In genomic region chr3:84181102-84181501, GRCm38 (mm10) we compare ENCODE assay signal across 22 mouse cellular contexts. TPM values are rescaled to one million over a fixed set of nuclear protein-coding genes. Genes with fewer than 3 reads are reported as not detected.
A peak's percentile ranks its signal among the peaks of the same experiment; 100 is the strongest.
DNase-seq lines count a peak whose midpoint lies in the region; ATAC-seq and TF ChIP-seq lines count a peak whose summit lies in the region.
"Had no signal": no experiment of that assay in that cellular context is flagged by ENCODE, and none has a peak within 500 bp of the region (broad histone marks: within the 10 kb centered on the region; RNA-seq: fewer than 3 reads in every experiment).

No protein-coding gene starts in this region.

- intact Hi-C loops in gastrocnemius, postnatal 14 days (cut with DNase I; ENCODE audit: low total_unique reads), result no loop called here
- intact Hi-C loops in heart, postnatal 14 days (cut with DNase I), result no loop called here

- in situ Hi-C loops in ES-E14 (cut with MboI; ENCODE audit: low sequenced_read_pairs in 2 of 2, unreplicated experiment in 2 of 2), result loop anchor here in 1 of 2 experiments (5.0 kb wide), 1 partner anchor 36 kb away; no protein-coding TSS in a partner anchor

- peak overlapping the region; percentile 42; the same call in 1 of the 2 replicates for H3K27ac ChIP-seq in forebrain, embryonic 15.5 days (replicated peaks)
- no peak overlapping the region for H3K27ac ChIP-seq in forebrain, embryonic 14.5 days (ENCODE audit: low read depth, low read length)
- H3K27ac ChIP-seq in liver, adult 2 months (replicated peaks; ENCODE audit: insufficient read depth, low read depth, low read length), result no peak overlapping the region
- no peak overlapping the region for H3K27ac ChIP-seq in liver, embryonic 12.5 days
- peak overlapping the region; percentile 97 for H3K27ac ChIP-seq in ES-E14 (ENCODE audit: insufficient read depth, low read depth, low read length, poor library complexity, severe bottlenecking)
- peak overlapping the region; percentile 47; the same call in 1 of the 2 replicates for H3K27ac ChIP-seq in hindbrain, embryonic 14.5 days
- H3K27ac ChIP-seq: hindbrain, embryonic 15.5 days; kidney, postnatal 0 days had no signal

- TF ChIP-seq POLR2A in liver, adult 2 months (IDR thresholded peaks at IDR 0.05; ENCODE audit: extremely low read depth, insufficient read depth, low read length), result no peak

- no peak for DNase-seq in forebrain, embryonic 14.5 days (ENCODE audit: low spot score)
- DNase-seq in liver, adult 2 months (ENCODE audit: extremely low read depth, low read depth, low spot score), result peak; percentile 94
- no peak for DNase-seq in ES-E14 (ENCODE audit: low read depth, low spot score)
- DNase-seq in hindbrain, embryonic 14.5 days (ENCODE audit: low spot score), result no peak
- DNase-seq in gastrocnemius, postnatal 14 days, result no peak
- DNase-seq in heart, postnatal 14 days, result no peak
- DNase-seq: B cell, adult 2 months; cerebellum, adult 2 months; cerebellum, postnatal 36 days; gastrocnemius, postnatal 36 days; lung, adult 18-20 months; lung, postnatal 14 days; thymus, postnatal 25 days had no signal

- H3K9ac ChIP-seq in forebrain, embryonic 15.5 days (replicated peaks), result no peak overlapping the region
- H3K9ac ChIP-seq in forebrain, embryonic 14.5 days (ENCODE audit: low read length), result no peak overlapping the region
- H3K9ac ChIP-seq in liver, adult 2 months (ENCODE audit: low read depth, low read length), result no peak overlapping the region
- H3K9ac ChIP-seq in liver, embryonic 12.5 days, result no peak overlapping the region
- H3K9ac ChIP-seq in ES-E14 (ENCODE audit: insufficient read depth, low read depth, low read length, poor library complexity, severe bottlenecking), result no peak overlapping the region
- H3K9ac ChIP-seq in hindbrain, embryonic 14.5 days, result no peak overlapping the region
- H3K9ac ChIP-seq: hindbrain, embryonic 15.5 days had no signal

- H3K79me2 ChIP-seq in liver, adult 2 months (ENCODE audit: control insufficient read depth, insufficient read depth, low read length), result no peaks in the 10 kb centered on the region

- TF ChIP-seq CTCF in liver, adult 2 months (IDR thresholded peaks at IDR 0.05; ENCODE audit: low read depth, low read length), result no peak

- no peak overlapping the region for H3K4me2 ChIP-seq in forebrain, embryonic 15.5 days (replicated peaks)
- no peak overlapping the region for H3K4me2 ChIP-seq in forebrain, embryonic 14.5 days (ENCODE audit: low read length)
- H3K4me2 ChIP-seq in liver, embryonic 12.5 days, result no peak overlapping the region
- no peak overlapping the region for H3K4me2 ChIP-seq in hindbrain, embryonic 14.5 days (replicated peaks)
- H3K4me2 ChIP-seq: hindbrain, embryonic 15.5 days had no signal

- H3K27me3 ChIP-seq in forebrain, embryonic 15.5 days, result no peaks in the 10 kb centered on the region
- no peaks in the 10 kb centered on the region for H3K27me3 ChIP-seq in forebrain, embryonic 14.5 days (replicated peaks; ENCODE audit: control insufficient read depth, insufficient read depth, low read length)
- H3K27me3 ChIP-seq in liver, adult 2 months (ENCODE audit: control insufficient read depth, insufficient read depth, low read length), result no peaks in the 10 kb centered on the region
- H3K27me3 ChIP-seq in liver, embryonic 12.5 days (replicated peaks), result no peaks in the 10 kb centered on the region
- H3K27me3 ChIP-seq in hindbrain, embryonic 14.5 days (ENCODE audit: control insufficient read depth, insufficient read depth, low read length), result no peaks in the 10 kb centered on the region
- H3K27me3 ChIP-seq: hindbrain, embryonic 15.5 days; Patski had no signal

- H3K9me3 ChIP-seq in forebrain, embryonic 15.5 days, result no peaks in the 10 kb centered on the region; the same call in 1 of the 2 replicates
- H3K9me3 ChIP-seq in forebrain, embryonic 14.5 days (replicated peaks; ENCODE audit: control insufficient read depth, low read length), result 0 out of 2 replicates have a peak, but pooled peaks cover 3% of the 10 kb centered on the region
- H3K9me3 ChIP-seq in liver, embryonic 12.5 days (replicated peaks), result no peaks in the 10 kb centered on the region
- H3K9me3 ChIP-seq in ES-E14 (ENCODE audit: control insufficient read depth, insufficient read depth, low read depth, low read length), result no peaks in the 10 kb centered on the region
- H3K9me3 ChIP-seq in hindbrain, embryonic 14.5 days (ENCODE audit: control insufficient read depth, low read length), result no peaks in the 10 kb centered on the region
- H3K9me3 ChIP-seq: hindbrain, embryonic 15.5 days had no signal

- ATAC-seq in forebrain, embryonic 15.5 days (replicated peaks), result no peak
- ATAC-seq in forebrain, embryonic 14.5 days, result no peak
- no peak for ATAC-seq in liver, embryonic 12.5 days
- no peak for ATAC-seq in hindbrain, embryonic 14.5 days (ENCODE audit: low FRiP score)
- ATAC-seq: intestine, postnatal 0 days; Patski had no signal

- H3K4me3 ChIP-seq in forebrain, embryonic 15.5 days, result no peak overlapping the region
- no peak overlapping the region for H3K4me3 ChIP-seq in forebrain, embryonic 14.5 days (ENCODE audit: low read depth, low read length)
- H3K4me3 ChIP-seq in liver, adult 2 months (ENCODE audit: insufficient read depth, low read depth, low read length), result no peak overlapping the region
- H3K4me3 ChIP-seq in liver, embryonic 12.5 days, result no peak overlapping the region
- no peak overlapping the region; a peak in 1 of 4 replicates for H3K4me3 ChIP-seq in ES-E14 (ENCODE audit: insufficient read depth in 1 of 2, low read depth in 1 of 2, low read length in 2 of 2, poor library complexity in 1 of 2, severe bottlenecking in 1 of 2)
- H3K4me3 ChIP-seq in hindbrain, embryonic 14.5 days (replicated peaks; ENCODE audit: low read length), result no peak overlapping the region
- H3K4me3 ChIP-seq: hindbrain, embryonic 15.5 days; megakaryocyte, embryonic 14.5 days; myocyte had no signal

- WGBS in forebrain, embryonic 15.5 days, result 19% methylated on average over 8 of the region's 8 CpGs
- WGBS in forebrain, embryonic 14.5 days, result 20% methylated on average over 8 of the region's 8 CpGs
- 15% methylated on average over 8 of the region's 8 CpGs for WGBS in liver, adult 2 months
- 37% methylated on average over 8 of the region's 8 CpGs for WGBS in liver, embryonic 12.5 days (ENCODE audit: insufficient replicate concordance)
- WGBS in hindbrain, embryonic 14.5 days, result 33% methylated on average over 8 of the region's 8 CpGs

- H3K4me1 ChIP-seq in forebrain, embryonic 15.5 days, result peaks cover 23% of the 10 kb centered on the region
- peaks cover 13% of the 10 kb centered on the region; the same call in 1 of the 2 replicates for H3K4me1 ChIP-seq in forebrain, embryonic 14.5 days (ENCODE audit: control insufficient read depth, insufficient read depth, low read length)
- H3K4me1 ChIP-seq in liver, adult 2 months (ENCODE audit: control insufficient read depth, insufficient read depth, low read length), result peaks cover 5% of the 10 kb centered on the region
- no peaks in the 10 kb centered on the region for H3K4me1 ChIP-seq in liver, embryonic 12.5 days
- H3K4me1 ChIP-seq in ES-E14 (ENCODE audit: control insufficient read depth in 2 of 2, insufficient read depth in 2 of 2, low read length in 2 of 2, poor library complexity in 1 of 2), result peaks cover 12 to 17% of the 10 kb centered on the region in 2 experiments
- 0 out of 2 replicates have a peak, but pooled peaks cover 8% of the 10 kb centered on the region for H3K4me1 ChIP-seq in hindbrain, embryonic 14.5 days (replicated peaks; ENCODE audit: control insufficient read depth, insufficient read depth, low read length)
- H3K4me1 ChIP-seq: megakaryocyte, embryonic 14.5 days had no signal

- peaks cover 26% of the 10 kb centered on the region for H3K36me3 ChIP-seq in forebrain, embryonic 15.5 days
- H3K36me3 ChIP-seq in forebrain, embryonic 14.5 days (ENCODE audit: control insufficient read depth, insufficient read depth, low read length), result peaks cover 38% of the 10 kb centered on the region
- no peaks in the 10 kb centered on the region for H3K36me3 ChIP-seq in liver, adult 2 months (ENCODE audit: control insufficient read depth, insufficient read depth, low read length)
- H3K36me3 ChIP-seq in liver, embryonic 12.5 days, result no peaks in the 10 kb centered on the region
- H3K36me3 ChIP-seq in ES-E14 (ENCODE audit: control insufficient read depth, insufficient read depth, low read length, poor library complexity, severe bottlenecking), result peaks cover 2% of the 10 kb centered on the region; the same call in 1 of the 2 replicates
- H3K36me3 ChIP-seq in hindbrain, embryonic 14.5 days (replicated peaks; ENCODE audit: control insufficient read depth, insufficient read depth), result peaks cover 34% of the 10 kb centered on the region

TF ChIP-seq in ES-E14, 5 proteins besides CTCF, POLR2A, EP300 and RAD21:
- TF ChIP-seq ZC3H11A (IDR thresholded peaks at IDR 0.05; ENCODE audit: borderline replicate concordance, low read depth, low read length), result no peak
- no peak for TF ChIP-seq MAFK (IDR thresholded peaks at IDR 0.05; ENCODE audit: insufficient read depth, low read depth, low read length)
- no peak for TF ChIP-seq ZNF384 (IDR thresholded peaks at IDR 0.05; ENCODE audit: low read depth, low read length)
- TF ChIP-seq CHD2 (IDR thresholded peaks at IDR 0.05; ENCODE audit: low read depth, low read length), result no peak
- TF ChIP-seq HCFC1 (IDR thresholded peaks at IDR 0.05; ENCODE audit: borderline replicate concordance, insufficient read depth, low read length), result no peak

RNA-seq across cellular contexts. Expression of gene Gm6525, which starts 7.2 kb away (rescaled TPM):
- 3.3 and 4.2 TPM in 2 replicates for polyA plus RNA-seq in forebrain, embryonic 15.5 days (2015; fragmentation: Nextera tagmentation; extraction: Ambion mirVana)
- polyA plus RNA-seq in forebrain, embryonic 14.5 days (2014; fragmentation: Nextera tagmentation; extraction: Ambion mirVana), result 0.87 and 0.97 TPM in 2 replicates
- 0.27 TPM in 1 of 2 replicates, not detected in the other for total RNA-seq in liver, adult 2 months (2014; rRNA removed)
- polyA plus RNA-seq in liver, adult 2 months (2012; rRNA removed), result not detected in 2 replicates
- polyA plus RNA-seq in liver, embryonic 12.5 days (2016; fragmentation: Nextera tagmentation; extraction: Ambion mirVana), result 0.30 TPM in 1 of 2 replicates, not detected in the other
- 0.27 and 0.48 TPM in 2 replicates for total RNA-seq in ES-E14 (2012; rRNA removed)
- 0.74 and 2.7 TPM in 2 replicates for polyA plus RNA-seq in hindbrain, embryonic 14.5 days (2014; fragmentation: Nextera tagmentation; extraction: Ambion mirVana)
- total RNA-seq in gastrocnemius, postnatal 14 days (2021), result not detected
- total RNA-seq in heart, postnatal 14 days (2021), result not detected
- total RNA-seq: gastrocnemius, postnatal 36 days; layer of hippocampus, postnatal 25 days had no signal
- polyA plus RNA-seq: cerebellum, adult 2 months had no signal

RNA-seq across cellular contexts. Expression of gene Mnd1, which starts 25.5 kb away (rescaled TPM):
- polyA plus RNA-seq in forebrain, embryonic 15.5 days (2015; fragmentation: Nextera tagmentation; extraction: Ambion mirVana), result 2.5 and 3.9 TPM in 2 replicates
- 2.8 and 3.6 TPM in 2 replicates for polyA plus RNA-seq in forebrain, embryonic 14.5 days (2014; fragmentation: Nextera tagmentation; extraction: Ambion mirVana)
- 7.4 and 7.5 TPM in 2 replicates for total RNA-seq in liver, adult 2 months (2014; rRNA removed)
- 0.84 and 1.2 TPM in 2 replicates for polyA plus RNA-seq in liver, adult 2 months (2012; rRNA removed)
- 12.3 and 12.8 TPM in 2 replicates for polyA plus RNA-seq in liver, embryonic 12.5 days (2016; fragmentation: Nextera tagmentation; extraction: Ambion mirVana)
- total RNA-seq in ES-E14 (2012; rRNA removed), result 28.1 and 31.9 TPM in 2 replicates
- polyA plus RNA-seq in hindbrain, embryonic 14.5 days (2014; fragmentation: Nextera tagmentation; extraction: Ambion mirVana), result 1.7 and 1.9 TPM in 2 replicates
- 1 to 10 TPM; 3.8 to 5.7 TPM for total RNA-seq in gastrocnemius, postnatal 14 days (2021)
- 1 to 10 TPM; 4.0 to 6.5 TPM for total RNA-seq in heart, postnatal 14 days (2021)

Comparison
In these comparisons a context has a peak if more than half of its experiments do, and no peak if none do; other contexts are left out.
1. H3K27ac ChIP-seq: peak in forebrain, embryonic 15.5 days (single experiment), ES-E14 (single experiment) and hindbrain, embryonic 14.5 days (single experiment); none in forebrain, embryonic 14.5 days (single experiment), liver, adult 2 months (single experiment) and liver, embryonic 12.5 days (single experiment).